In genomic region chr11:57112386-57112785, GRCm38 (mm10) we compare ENCODE assay signal across 14 mouse cellular contexts.
DNase-seq lines count a peak whose midpoint lies in the region; ATAC-seq and TF ChIP-seq lines count a peak whose summit lies in the region.
"Had no signal": no experiment of that assay in that cellular context is flagged by ENCODE, and none has a peak within 500 bp of the region (broad histone marks: within the 10 kb centered on the region; RNA-seq: fewer than 3 reads in every experiment).

No protein-coding gene starts in this region.

- no peak for TF ChIP-seq POLR2A in thymus, adult 2 months (IDR thresholded peaks at IDR 0.05; ENCODE audit: control insufficient read depth, extremely low read depth, insufficient read depth, low read length, poor library complexity)

- no peaks in the 10 kb centered on the region for H3K27me3 ChIP-seq in hindbrain, postnatal 0 days (ENCODE audit: insufficient read depth, low read length)
- H3K27me3 ChIP-seq in hindbrain, embryonic 11.5 days (ENCODE audit: control insufficient read depth, insufficient read depth, low read length), result no peaks in the 10 kb centered on the region
- no peaks in the 10 kb centered on the region for H3K27me3 ChIP-seq in thymus, adult 2 months (ENCODE audit: control insufficient read depth, insufficient read depth, low read length)
- H3K27me3 ChIP-seq: embryonic facial prominence, embryonic 12.5 days; forebrain, embryonic 12.5 days; hindbrain, embryonic 12.5 days; liver, embryonic 13.5 days had no signal

- WGBS in hindbrain, postnatal 0 days, result 37% methylated on average over 8 of the region's 8 CpGs
- 88% methylated on average over 8 of the region's 8 CpGs for WGBS in hindbrain, embryonic 11.5 days
- 93% methylated on average over 8 of the region's 8 CpGs for WGBS in thymus, adult 2 months

- no peaks in the 10 kb centered on the region for H3K36me3 ChIP-seq in hindbrain, postnatal 0 days (ENCODE audit: insufficient read depth, low read length)
- no peaks in the 10 kb centered on the region for H3K36me3 ChIP-seq in hindbrain, embryonic 11.5 days (ENCODE audit: control insufficient read depth, insufficient read depth, low read length)
- H3K36me3 ChIP-seq in thymus, adult 2 months (ENCODE audit: control insufficient read depth, insufficient read depth, low read length), result no peaks in the 10 kb centered on the region
- H3K36me3 ChIP-seq: embryonic facial prominence, embryonic 12.5 days; forebrain, embryonic 12.5 days; hindbrain, embryonic 12.5 days; liver, embryonic 13.5 days had no signal

- H3K9ac ChIP-seq in hindbrain, postnatal 0 days (replicated peaks; ENCODE audit: low read length), result no peak overlapping the region
- H3K9ac ChIP-seq in hindbrain, embryonic 11.5 days (ENCODE audit: low read depth, low read length), result no peak overlapping the region
- H3K9ac ChIP-seq: embryonic facial prominence, embryonic 12.5 days; forebrain, embryonic 12.5 days; hindbrain, embryonic 12.5 days; liver, embryonic 13.5 days had no signal

- H3K9me3 ChIP-seq in hindbrain, postnatal 0 days (ENCODE audit: low read length), result no peaks in the 10 kb centered on the region
- no peaks in the 10 kb centered on the region for H3K9me3 ChIP-seq in hindbrain, embryonic 11.5 days (ENCODE audit: control insufficient read depth, low read length)
- H3K9me3 ChIP-seq: embryonic facial prominence, embryonic 12.5 days; forebrain, embryonic 12.5 days; hindbrain, embryonic 12.5 days had no signal

- H3K4me1 ChIP-seq in hindbrain, postnatal 0 days (ENCODE audit: insufficient read depth, low read length), result no peaks in the 10 kb centered on the region
- H3K4me1 ChIP-seq in hindbrain, embryonic 11.5 days (replicated peaks; ENCODE audit: control insufficient read depth, insufficient read depth, low read length), result no peaks in the 10 kb centered on the region
- no peaks in the 10 kb centered on the region for H3K4me1 ChIP-seq in thymus, adult 2 months (replicated peaks; ENCODE audit: control insufficient read depth, insufficient read depth, low read length)
- H3K4me1 ChIP-seq: embryonic facial prominence, embryonic 12.5 days; forebrain, embryonic 12.5 days; liver, embryonic 13.5 days had no signal

- TF ChIP-seq CTCF in hindbrain, postnatal 0 days (IDR thresholded peaks at IDR 0.05; ENCODE audit: low read depth), result no peak
- TF ChIP-seq CTCF in thymus, adult 2 months (IDR thresholded peaks at IDR 0.05; ENCODE audit: borderline replicate concordance, control insufficient read depth, extremely low read depth, insufficient read depth, low read length, poor library complexity), result no peak

- peak; percentile 9 for DNase-seq in cerebellum, adult 9-10 months
- no peak for DNase-seq in cerebellum, adult 11-12 months
- DNase-seq in hindbrain, postnatal 0 days (ENCODE audit: low spot score), result peak; percentile 74
- DNase-seq in hindbrain, embryonic 11.5 days (ENCODE audit: low spot score), result no peak
- peak; percentile 42 for DNase-seq in right cerebral cortex, postnatal 4 days
- no peak for DNase-seq in right cerebral cortex, postnatal 36 days (ENCODE audit: low spot score in 2 of 2)
- peak; percentile 20 for DNase-seq in retina, embryonic 14.5 days (ENCODE audit: low spot score)
- DNase-seq in thymus, adult 2 months, result no peak
- DNase-seq: liver, embryonic 13.5 days; thymus, adult 18-20 months had no signal

- ATAC-seq in hindbrain, postnatal 0 days, result no peak
- no peak for ATAC-seq in hindbrain, embryonic 11.5 days (ENCODE audit: low FRiP score)

- H3K4me2 ChIP-seq in hindbrain, postnatal 0 days (ENCODE audit: low read depth, low read length), result no peak overlapping the region
- no peak overlapping the region for H3K4me2 ChIP-seq in hindbrain, embryonic 11.5 days (replicated peaks; ENCODE audit: low read depth, low read length)
- H3K4me2 ChIP-seq: embryonic facial prominence, embryonic 12.5 days; forebrain, embryonic 12.5 days; hindbrain, embryonic 12.5 days; liver, embryonic 13.5 days had no signal

- H3K4me3 ChIP-seq in hindbrain, postnatal 0 days (ENCODE audit: low read length), result no peak overlapping the region
- no peak overlapping the region for H3K4me3 ChIP-seq in hindbrain, embryonic 11.5 days (ENCODE audit: low read depth, low read length)
- H3K4me3 ChIP-seq in thymus, adult 2 months (ENCODE audit: control insufficient read depth, insufficient read depth, low read length), result no peak overlapping the region
- H3K4me3 ChIP-seq: embryonic facial prominence, embryonic 12.5 days; forebrain, embryonic 12.5 days; hindbrain, embryonic 12.5 days; liver, embryonic 13.5 days had no signal

- H3K27ac ChIP-seq in hindbrain, postnatal 0 days, result no peak overlapping the region
- H3K27ac ChIP-seq in hindbrain, embryonic 11.5 days (ENCODE audit: low read depth, low read length), result no peak overlapping the region
- H3K27ac ChIP-seq in thymus, adult 2 months (ENCODE audit: control insufficient read depth, insufficient read depth, low read length), result no peak overlapping the region
- H3K27ac ChIP-seq: embryonic facial prominence, embryonic 12.5 days; forebrain, embryonic 12.5 days; hindbrain, embryonic 12.5 days; liver, embryonic 13.5 days; macrophage had no signal

Comparison
In these comparisons a context has a peak if more than half of its experiments do, and no peak if none do; other contexts are left out.
1. DNase-seq: peak in cerebellum, adult 9-10 months (single experiment), hindbrain, postnatal 0 days (single experiment), right cerebral cortex, postnatal 4 days (single experiment) and retina, embryonic 14.5 days (single experiment); none in cerebellum, adult 11-12 months (single experiment), hindbrain, embryonic 11.5 days (single experiment), right cerebral cortex, postnatal 36 days (0 of 2) and thymus, adult 2 months (single experiment).